Mouse (Mus musculus) spleen, adult 2 months (tissue): ENCODE measurements at regions not wholly inside any gene's neighbourhood (a gene's known extent, or its start where the extent isn't known, plus 50 kb on each side); places are given as distances from the start of the nearest gene placed in this dataset.
A peak's percentile ranks its signal among the peaks of the same experiment; 100 is the strongest.

Source experiments
- DNase-seq, 2 experiments: peaks; one replicate each; pipeline versions ENCODE4 v3.0.0 to v3.0.0-alpha.2; 2012 to 2021; ENCODE audit warnings: low spot score in 2 of 2, low read depth in 1 of 2
- H3K27ac ChIP-seq: fragments of 200-500 bp; 2 replicates; pipeline ENCODE4 v1.5.1; 2012; ENCODE audit warnings: low read length, inconsistent platforms; ENCODE audit not compliant: insufficient read depth
- H3K27me3 ChIP-seq: fragments of 200-500 bp; 2 replicates; pipeline ENCODE4 v1.6.1; 2012; ENCODE audit warnings: mild to moderate bottlenecking, moderate library complexity, low read length, inconsistent platforms; ENCODE audit not compliant: control insufficient read depth, insufficient read depth
- H3K36me3 ChIP-seq: fragments of 200-500 bp; 2 replicates; pipeline ENCODE4 v1.6.1; 2012; ENCODE audit warnings: mild to moderate bottlenecking, low read length, inconsistent platforms; ENCODE audit not compliant: control insufficient read depth, insufficient read depth
- H3K4me1 ChIP-seq: fragments of 200-500 bp; 2 replicates; pipeline ENCODE4 v1.6.1; 2011; ENCODE audit warnings: inconsistent platforms; ENCODE audit not compliant: control insufficient read depth, insufficient read depth, insufficient read length
- H3K4me3 ChIP-seq: fragments of 200-500 bp; 2 replicates; pipeline ENCODE4 v1.5.1; 2011; ENCODE audit warnings: mild to moderate bottlenecking, inconsistent platforms; ENCODE audit not compliant: insufficient read depth, insufficient read length; ENCODE audit errors: extremely low read depth
- CTCF ChIP-seq: fragments of 200-500 bp; IDR thresholded peaks from 2 replicates; pipeline ENCODE4 v1.5.1; 2011; ENCODE audit warnings: mild to moderate bottlenecking, inconsistent platforms; ENCODE audit not compliant: insufficient read depth, insufficient read length, insufficient replicate concordance; ENCODE audit errors: extremely low read depth
- POLR2A ChIP-seq: fragments of 200-500 bp; IDR thresholded peaks from 2 replicates; pipeline ENCODE4 v1.6.1; 2011; ENCODE audit warnings: low read depth, low read length, inconsistent platforms
- WGBS: fragments of 180-500 bp; shearing (Covaris S2); methylation state at CpG from one replicate; pipeline ENCODE4 v1.1.7; 2018; 5-methylcytosine and 5-hydroxymethylcytosine counted together

- no peak for DNase-seq
- no peak overlapping the region for H3K27ac ChIP-seq
- H3K4me1 ChIP-seq: no peaks in the 10 kb centered on the region
- TF ChIP-seq CTCF (no peak), POLR2A (no peak)
- H3K4me3 ChIP-seq: no peak overlapping the region
- 0 out of 2 replicates have a peak, but pooled peaks cover 2% of the 10 kb centered on the region for H3K27me3 ChIP-seq
- WGBS: 92% methylated on average over 6 of the region's 6 CpGs
- no peaks in the 10 kb centered on the region for H3K36me3 ChIP-seq
These were observed 131.2 kb upstream of the Pitx1 start for GRCm38 (mm10) chr13:55967151-55967550.

- H3K27me3 ChIP-seq: 0 out of 2 replicates have a peak, but pooled peaks cover 2% of the 10 kb centered on the region
These were observed 127.1 kb upstream of the Pitx1 start for GRCm38 (mm10) chr13:55963005-55963620.

GRCm38 (mm10) chr13:55962254-55962866 lies 126.4 kb upstream of the Pitx1 start:
- Histone ChIP-seq H3K36me3 (no peaks in the 10 kb centered on the region), H3K4me1 (no peaks in the 10 kb centered on the region), H3K27ac (no peak overlapping the region), H3K27me3 (0 out of 2 replicates have a peak, but pooled peaks cover 2% of the 10 kb centered on the region), H3K4me3 (no peak overlapping the region)
- TF ChIP-seq CTCF (no peak), POLR2A (no peak)
- no peak for DNase-seq
- 42% methylated on average over 18 of the region's 18 CpGs for WGBS

More at GRCm38 (mm10) chr13:55963005-55963620, 127.1 kb upstream of the Pitx1 start:
- Histone ChIP-seq H3K4me1 (no peaks in the 10 kb centered on the region), H3K27ac (no peak overlapping the region), H3K4me3 (no peak overlapping the region), H3K36me3 (no peaks in the 10 kb centered on the region)
- no peak for DNase-seq
- 17% methylated on average over 22 of the region's 22 CpGs for WGBS
- TF ChIP-seq POLR2A (no peak), CTCF (peak; percentile 19; the same call in 1 of the 2 replicates)

GRCm38 (mm10) chr13:55954346-55954745 lies 118.4 kb upstream of the Pitx1 start:
- 76% methylated on average over 6 of the region's 6 CpGs for WGBS

GRCm38 (mm10) chr13:55953426-55953825 lies 117.4 kb upstream of the Pitx1 start:
- Histone ChIP-seq H3K27ac (no peak overlapping the region), H3K4me3 (no peak overlapping the region), H3K27me3 (no peaks in the 10 kb centered on the region), H3K4me1 (no peaks in the 10 kb centered on the region), H3K36me3 (no peaks in the 10 kb centered on the region)
- WGBS: 99% methylated on average over 2 of the region's 2 CpGs
- no peak for DNase-seq
- TF ChIP-seq POLR2A (no peak), CTCF (no peak)

More at GRCm38 (mm10) chr13:55954346-55954745, 118.4 kb upstream of the Pitx1 start:
- Histone ChIP-seq H3K4me3 (no peak overlapping the region), H3K27ac (no peak overlapping the region), H3K27me3 (no peaks in the 10 kb centered on the region), H3K4me1 (no peaks in the 10 kb centered on the region), H3K36me3 (no peaks in the 10 kb centered on the region)
- DNase-seq: no peak
- TF ChIP-seq CTCF (no peak), POLR2A (no peak)

- H3K36me3 ChIP-seq: no peaks in the 10 kb centered on the region
- TF ChIP-seq CTCF (no peak), POLR2A (no peak)
- H3K27ac ChIP-seq: no peak overlapping the region
- H3K4me3 ChIP-seq: no peak overlapping the region
- DNase-seq: no peak
- no peaks in the 10 kb centered on the region for H3K27me3 ChIP-seq
- H3K4me1 ChIP-seq: no peaks in the 10 kb centered on the region
- 93% methylated on average over 6 of the region's 6 CpGs for WGBS
These were observed 114.8 kb upstream of the Pitx1 start for GRCm38 (mm10) chr13:55950773-55951172.

GRCm38 (mm10) chr13:55948591-55948990 lies 112.6 kb upstream of the Pitx1 start:
- Histone ChIP-seq H3K27me3 (no peaks in the 10 kb centered on the region), H3K4me3 (no peak overlapping the region), H3K36me3 (no peaks in the 10 kb centered on the region), H3K4me1 (no peaks in the 10 kb centered on the region), H3K27ac (no peak overlapping the region)
- WGBS: 86% methylated on average over 9 of the region's 9 CpGs
- TF ChIP-seq CTCF (no peak), POLR2A (no peak)
- DNase-seq: no peak
